Mouse (Mus musculus) frontal cortex, postnatal 10 days (tissue): Measurements from ENCODE around the gene Ank.

ENCODE experiments used
- DNase-seq, 2 experiments: peaks; one replicate each; pipeline ENCODE4 v3.0.0; 2022; ENCODE audit warnings: low spot score in 2 of 2, mixed read lengths in 1 of 2

Ank gene

GRCm38 (mm10) chr15:27496596-27497299 is 30.3 kb downstream of the Ank start:
- DNase-seq = no peak

- no peak for DNase-seq
Observed at GRCm38 (mm10) chr15:27497300-27497997, 31.0 kb downstream of the Ank start.

GRCm38 (mm10) chr15:27498078-27498477 is 31.6 kb downstream of the Ank start:
- no peak for DNase-seq

GRCm38 (mm10) chr15:27500390-27500789 is 33.9 kb downstream of the Ank start:
- no peak for DNase-seq

- DNase-seq = no peak
Observed at GRCm38 (mm10) chr15:27502338-27502737, 35.9 kb downstream of the Ank start.

GRCm38 (mm10) chr15:27503221-27503620 is 36.7 kb downstream of the Ank start:
- peak; percentile 50 to 54 for DNase-seq

GRCm38 (mm10) chr15:27503801-27504730 is 37.6 kb downstream of the Ank start:
- no peak for DNase-seq

GRCm38 (mm10) chr15:27506127-27506886 is 39.8 kb downstream of the Ank start:
- no peak for DNase-seq

GRCm38 (mm10) chr15:27506893-27507596 is 40.6 kb downstream of the Ank start:
- no peak for DNase-seq

- DNase-seq = no peak
Observed at GRCm38 (mm10) chr15:27508169-27508568, 41.7 kb downstream of the Ank start.

GRCm38 (mm10) chr15:27508982-27509381 is 42.5 kb downstream of the Ank start:
- peak; percentile 22 to 45 for DNase-seq

GRCm38 (mm10) chr15:27516927-27517326 is 50.5 kb downstream of the Ank start:
- DNase-seq = no peak

GRCm38 (mm10) chr15:27518026-27518425 is 51.5 kb downstream of the Ank start:
- no peak for DNase-seq

- no peak for DNase-seq
Observed at GRCm38 (mm10) chr15:27519857-27520256, 53.4 kb downstream of the Ank start.

GRCm38 (mm10) chr15:27525233-27526005 is 58.9 kb downstream of the Ank start:
- no peak for DNase-seq

GRCm38 (mm10) chr15:27528896-27529295 is 62.4 kb downstream of the Ank start:
- DNase-seq = no peak

- DNase-seq = no peak
Observed at GRCm38 (mm10) chr15:27530023-27530422, 63.5 kb downstream of the Ank start.

GRCm38 (mm10) chr15:27533036-27533435 is 66.6 kb downstream of the Ank start:
- DNase-seq = no peak

- no peak for DNase-seq
Observed at GRCm38 (mm10) chr15:27535681-27536080, 69.2 kb downstream of the Ank start.

- no peak for DNase-seq
Observed at GRCm38 (mm10) chr15:27536186-27536585, 69.7 kb downstream of the Ank start.
